Mouse (Mus musculus) WW6 (cell line): Measurements from ENCODE around the gene Hydin.
A peak's percentile ranks its signal among the peaks of the same experiment; 100 is the strongest.
"Not testable (repeated sequence)": the region's sequence is repeated elsewhere in the genome, so short reads cannot be mapped to it uniquely, and the experiment has no call there.

Experiments used
- DNase-seq: peaks from one replicate; pipeline ENCODE4 v3.0.0-alpha.2; 2013; ENCODE audit warnings: low read depth, low spot score

Gene Hydin

GRCm38 (mm10) chr8:110266741-110267140, at the start of gene Hydin:
Hydin (plus strand) TSS chr8:110266977.
- peak; percentile 87 for DNase-seq

DNA sequence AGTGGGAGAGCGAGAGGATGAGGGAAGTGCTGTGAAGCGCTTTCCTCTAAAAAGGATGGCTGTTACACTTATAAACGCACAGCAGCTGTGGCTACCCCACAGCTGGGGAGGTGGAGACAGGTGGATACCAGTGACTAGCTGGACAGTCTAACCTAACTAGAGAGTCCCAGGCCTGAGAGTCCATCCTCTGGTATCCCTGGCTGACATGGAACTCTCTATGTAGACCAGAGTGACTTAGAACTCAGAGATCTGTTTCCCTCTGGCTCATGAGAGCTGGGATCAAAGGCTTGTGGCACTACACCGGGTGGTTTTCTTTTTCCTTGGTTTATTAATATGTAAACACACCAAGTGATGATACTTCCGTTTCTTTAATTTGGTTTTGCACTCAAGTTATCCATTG, 49.6 kb upstream of the Hydin start:
- no peak for DNase-seq

DNA sequence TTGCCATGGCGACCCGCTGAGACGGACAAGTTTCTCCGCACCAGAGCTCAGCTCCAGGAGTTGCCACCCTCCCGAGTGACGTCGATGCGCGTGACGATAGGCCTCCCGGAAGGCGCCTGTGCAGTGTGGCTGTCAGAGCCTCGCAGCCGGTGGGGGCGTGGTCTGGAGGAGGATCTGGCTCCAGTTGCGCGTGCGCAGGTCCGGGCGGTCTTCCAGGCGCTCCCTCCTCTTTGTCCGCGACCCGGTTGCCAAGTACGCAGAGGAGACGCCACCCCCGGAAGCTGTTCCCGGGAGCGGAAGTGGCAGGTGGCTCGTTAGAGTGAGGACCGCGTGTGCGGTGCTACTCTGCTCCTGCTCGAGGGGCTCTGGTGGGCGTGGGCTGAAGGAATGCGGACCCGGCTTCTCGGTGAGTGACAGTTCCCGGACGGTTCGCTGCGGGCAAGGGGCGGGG, 49.1 kb upstream of the Hydin start:
- DNase-seq = peak; percentile 94

GRCm38 (mm10) chr8:110218511-110218910, 48.3 kb upstream of the Hydin start:
- no peak for DNase-seq

DNA sequence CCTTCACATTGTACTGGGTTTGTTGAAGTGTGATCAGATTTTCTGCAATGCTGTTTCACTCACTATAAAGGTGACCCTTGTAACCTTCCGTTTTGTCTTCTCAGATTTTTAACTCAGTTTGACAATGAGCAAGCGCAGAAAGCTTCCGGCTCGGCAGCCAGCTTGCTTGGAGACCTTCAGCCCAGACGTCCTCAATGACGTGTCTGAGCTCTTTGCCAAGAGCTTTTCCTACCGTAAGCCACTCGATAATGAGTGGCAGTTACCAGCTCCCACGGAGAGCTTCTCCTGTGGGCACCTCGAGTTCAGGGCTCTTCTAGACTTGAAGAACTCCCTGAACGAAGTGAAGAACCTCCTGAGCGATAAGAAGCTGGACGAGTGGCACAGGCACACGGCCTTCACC, 45.8 kb upstream of the Hydin start:
- no peak for DNase-seq

- DNase-seq = no peak
These were observed 36.0 kb upstream of the Hydin start for GRCm38 (mm10) chr8:110230803-110231202.

- no peak for DNase-seq
These were observed 24.2 kb upstream of the Hydin start for GRCm38 (mm10) chr8:110242278-110243177.

DNA sequence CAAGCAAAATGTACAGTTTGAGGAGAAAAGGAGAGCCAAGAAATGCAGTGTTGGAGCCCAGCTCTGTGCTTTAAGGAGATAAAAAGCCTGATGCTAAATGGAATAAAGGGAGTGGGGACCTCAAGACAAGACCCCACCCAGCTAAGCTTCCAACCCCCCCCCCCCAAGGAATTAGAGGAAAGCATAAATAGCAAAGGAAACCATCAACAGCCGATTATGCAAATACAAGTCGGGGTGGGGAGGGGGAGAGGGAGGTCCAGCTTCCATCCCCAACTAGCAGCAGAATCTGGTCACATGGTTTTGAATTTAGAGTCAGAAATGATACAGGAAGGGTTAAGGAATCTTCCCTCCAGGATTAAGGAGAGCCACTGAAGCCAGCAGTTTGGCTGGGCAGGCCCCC, 22.2 kb upstream of the Hydin start:
- DNase-seq = peak; percentile 14

DNA sequence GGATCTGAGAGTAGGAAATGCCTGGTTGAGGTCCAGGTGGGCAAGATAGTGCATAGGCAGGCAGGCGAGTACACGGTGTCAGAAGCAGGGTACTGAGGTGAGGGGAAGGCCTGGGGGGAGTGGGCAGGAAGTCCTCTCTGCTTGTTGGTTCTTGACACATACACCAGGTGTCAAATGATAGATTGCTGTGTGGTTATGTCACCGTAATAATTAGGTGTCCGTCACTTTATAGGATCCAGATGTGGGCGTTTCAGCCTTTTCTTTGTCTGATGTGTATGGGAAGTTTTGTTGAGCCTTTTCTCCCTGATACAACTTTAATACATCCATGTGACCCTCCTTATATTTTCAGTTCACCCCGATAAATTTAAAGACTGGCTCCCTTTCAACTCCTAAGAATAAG, 19.5 kb upstream of the Hydin start:
- no peak for DNase-seq

GRCm38 (mm10) chr8:110253986-110254385, 12.8 kb upstream of the Hydin start:
- DNase-seq = no peak

DNA sequence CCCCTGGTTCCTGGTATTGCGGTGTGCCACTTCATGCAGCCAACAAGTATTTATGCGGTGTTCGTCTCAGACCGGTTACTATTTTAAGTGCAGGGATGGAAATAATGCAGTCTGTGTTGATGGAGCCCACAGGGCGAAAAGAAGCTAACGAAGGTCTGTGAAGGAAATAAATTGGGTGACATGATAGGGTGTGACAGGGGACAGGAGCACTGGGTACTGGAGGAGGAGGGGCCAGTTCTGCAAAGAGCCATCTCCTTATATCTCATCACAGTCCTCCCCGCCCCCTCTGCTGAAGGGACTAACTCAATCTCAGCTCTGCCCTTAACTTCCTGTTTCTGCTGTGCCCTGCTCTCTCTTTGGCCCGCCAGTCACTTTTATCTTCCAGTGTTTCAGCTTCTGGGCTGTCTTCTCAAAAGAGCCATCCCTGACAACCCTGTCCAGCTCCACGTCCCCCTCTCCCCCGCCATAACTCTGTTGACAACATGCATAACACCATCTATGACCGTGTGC, 926 bp upstream of the Hydin start:
- no peak for DNase-seq

DNA sequence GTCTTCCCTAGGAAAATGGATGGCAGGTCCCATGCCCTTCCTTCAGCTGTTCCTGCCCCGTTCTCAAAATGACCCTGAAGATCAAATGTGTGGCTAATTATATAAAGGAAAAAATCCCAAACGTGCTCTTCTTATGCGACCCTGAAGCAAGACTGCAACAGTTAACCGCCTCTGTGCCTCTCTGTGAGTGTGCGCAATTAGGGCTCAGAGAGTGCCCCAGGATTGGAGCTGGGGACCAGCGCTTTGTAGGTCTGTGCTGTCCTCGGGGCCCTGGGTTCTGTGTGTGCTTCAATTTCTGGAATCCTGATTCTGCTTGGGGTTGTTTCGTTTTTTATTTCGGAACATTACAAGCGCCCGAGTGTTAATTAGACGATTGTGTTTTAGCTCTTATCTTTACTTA, 491 bp downstream of the Hydin start:
- DNase-seq = no peak

DNA sequence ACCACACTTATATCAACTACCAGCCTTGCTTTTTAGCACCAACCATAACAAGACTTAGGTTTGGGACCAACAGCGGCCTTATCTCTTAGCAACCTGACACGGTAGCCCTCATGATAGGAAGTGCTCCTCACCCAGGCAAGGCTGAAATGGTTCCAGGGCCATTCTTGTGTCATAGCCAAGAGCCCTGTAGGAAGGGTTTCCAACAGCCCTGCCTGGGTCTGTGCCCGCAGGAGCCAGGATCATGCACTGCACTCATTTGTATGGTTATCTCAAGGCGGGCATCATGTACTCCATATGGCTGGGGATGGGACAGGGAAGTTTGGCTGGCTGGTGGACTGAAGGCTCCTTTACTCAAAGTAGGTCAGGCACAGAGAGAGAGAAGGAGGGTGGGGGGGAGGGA, 3.9 kb downstream of the Hydin start:
- DNase-seq = no peak

- DNase-seq = no peak
These were observed 6.6 kb downstream of the Hydin start for GRCm38 (mm10) chr8:110273394-110273793.

- no peak for DNase-seq
These were observed 8.9 kb downstream of the Hydin start for GRCm38 (mm10) chr8:110275465-110276258.

- DNase-seq = no peak
These were observed 9.4 kb downstream of the Hydin start for GRCm38 (mm10) chr8:110276259-110276560.

- DNase-seq = no peak
These were observed 45.9 kb downstream of the Hydin start for GRCm38 (mm10) chr8:110312715-110313114.

DNA sequence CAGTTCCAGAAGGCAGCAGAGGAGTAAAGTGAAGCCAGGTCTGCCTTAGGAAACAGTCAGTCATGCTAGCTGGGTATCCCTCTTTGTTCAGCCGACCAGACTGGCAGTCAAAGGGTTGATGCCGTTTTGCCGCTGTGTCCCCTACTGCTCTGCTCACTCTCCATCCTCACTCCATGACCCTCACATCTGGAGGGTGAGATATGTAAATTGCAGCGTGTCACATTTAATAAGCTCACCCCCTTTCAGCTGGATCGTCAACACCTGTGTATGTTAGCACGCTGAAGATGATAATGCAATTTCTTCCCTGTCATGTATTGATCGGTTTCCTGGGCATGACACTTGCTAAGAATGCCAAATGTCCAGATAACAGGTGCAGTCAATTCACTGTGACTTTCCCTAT, 49.0 kb downstream of the Hydin start:
- DNase-seq = no peak

- no peak for DNase-seq
These were observed 52.8 kb downstream of the Hydin start for GRCm38 (mm10) chr8:110319586-110319985.

GRCm38 (mm10) chr8:110321446-110321845, 54.7 kb downstream of the Hydin start:
- no peak for DNase-seq

DNA sequence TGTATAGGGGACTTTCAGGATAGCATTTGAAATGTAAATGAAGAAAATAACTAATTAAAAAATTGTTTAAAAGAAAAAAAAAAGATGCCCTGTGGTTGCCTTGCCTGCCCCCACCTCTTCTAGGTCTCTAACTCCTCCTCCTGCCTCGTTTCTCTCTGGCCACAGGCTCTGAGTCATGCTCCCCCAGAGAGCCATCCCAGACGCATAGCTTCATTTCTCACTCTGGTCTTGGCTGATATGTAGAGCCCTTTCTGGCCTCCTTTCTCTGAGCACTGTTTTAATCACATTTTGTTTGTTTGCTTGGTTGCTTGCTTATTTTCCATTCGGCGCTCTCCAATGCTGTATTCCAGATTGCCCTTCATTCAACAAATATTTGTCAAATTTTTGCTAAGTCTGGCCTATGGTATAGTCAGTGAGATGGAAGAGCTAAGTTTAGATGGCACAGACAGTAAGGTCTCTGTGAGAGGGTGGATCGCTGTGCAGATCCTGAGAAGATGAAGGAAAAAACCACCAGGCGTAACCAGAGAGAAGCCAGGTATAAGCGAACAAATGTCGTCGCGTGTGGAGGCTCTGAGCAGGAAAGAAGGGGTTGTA, 57.3 kb downstream of the Hydin start:
- no peak for DNase-seq

GRCm38 (mm10) chr8:110327120-110327519, 60.3 kb downstream of the Hydin start:
- not testable (repeated sequence) for DNase-seq
